Mouse (Mus musculus): ENCODE results near the gene Tbc1d7.

- no peak for TF ChIP-seq CTCF (IDR thresholded peaks at IDR 0.05; ENCODE audit: control insufficient read depth, insufficient read depth, insufficient read length)
- no peak for TF ChIP-seq USF1 (IDR thresholded peaks at IDR 0.05; ENCODE audit: low read depth)
- TF ChIP-seq MAX (IDR thresholded peaks at IDR 0.05), result no peak
Observed at GRCm38 (mm10) chr13:43122306-43123070, 48.8 kb downstream of the Tbc1d7 start.

All from C2C12 (cell line).